Mouse (Mus musculus) heart, postnatal 0 days (tissue): Measurements from ENCODE around the gene Drc3.

Source experiments
- CTCF ChIP-seq: IDR thresholded peaks from 2 replicates; pipeline ENCODE4 v1.5.1; 2016; ENCODE audit warnings: antibody characterized with exemption, control low read depth, low read depth
- EP300 ChIP-seq: IDR thresholded peaks from 2 replicates; pipeline ENCODE4 v1.6.1; 2016; ENCODE audit warnings: antibody characterized with exemption, low read depth

- TF ChIP-seq CTCF: no peak
- TF ChIP-seq EP300: no peak
Measured at GRCm38 (mm10) chr11:60396546-60396945, 43.4 kb downstream of the Drc3 start.
